ENCODE assay signal across 22 mouse cellular contexts in genomic region chr3:123754927-123755326, GRCm38 (mm10).
DNase-seq lines count a peak whose midpoint lies in the region; ATAC-seq and TF ChIP-seq lines count a peak whose summit lies in the region.
"Had no signal": no experiment of that assay in that cellular context is flagged by ENCODE, and none has a peak within 500 bp of the region (broad histone marks: within the 10 kb centered on the region; RNA-seq: fewer than 3 reads in every experiment).

No protein-coding gene starts in this region.

- H3K27me3 ChIP-seq in C2C12 (ENCODE audit: control insufficient read depth, insufficient read depth, insufficient read length), result no peaks in the 10 kb centered on the region
- H3K27me3 ChIP-seq in intestine, embryonic 15.5 days (replicated peaks), result no peaks in the 10 kb centered on the region
- H3K27me3 ChIP-seq: forebrain, embryonic 15.5 days; megakaryocyte, embryonic 14.5 days; midbrain, embryonic 15.5 days had no signal

- no peak overlapping the region for H3ac ChIP-seq in C2C12 (ENCODE audit: control insufficient read depth, insufficient read length, low read depth)

- H3K9me3 ChIP-seq in intestine, embryonic 15.5 days, result no peaks in the 10 kb centered on the region
- H3K9me3 ChIP-seq: embryonic facial prominence, embryonic 10.5 days; forebrain, embryonic 15.5 days; megakaryocyte, embryonic 14.5 days; midbrain, embryonic 15.5 days had no signal

- H3K4me3 ChIP-seq in C2C12 (ENCODE audit: insufficient read depth, poor library complexity, severe bottlenecking), result no peak overlapping the region
- no peak overlapping the region for H3K4me3 ChIP-seq in embryonic fibroblast, embryonic 13.5 days (ENCODE audit: insufficient read depth, low read length)
- H3K4me3 ChIP-seq in intestine, embryonic 15.5 days (replicated peaks), result no peak overlapping the region
- H3K4me3 ChIP-seq: embryonic facial prominence, embryonic 10.5 days; forebrain, embryonic 15.5 days; megakaryocyte, embryonic 14.5 days; midbrain, embryonic 15.5 days had no signal

- H3K4me2 ChIP-seq in intestine, embryonic 15.5 days (replicated peaks), result no peak overlapping the region
- H3K4me2 ChIP-seq: forebrain, embryonic 15.5 days; heart, embryonic 11.5 days; liver, embryonic 11.5 days; midbrain, embryonic 15.5 days had no signal

- peak overlapping the region; percentile 96 for H3K27ac ChIP-seq in embryonic fibroblast, embryonic 13.5 days (ENCODE audit: insufficient read depth, low read length)
- H3K27ac ChIP-seq in intestine, embryonic 15.5 days, result no peak overlapping the region
- H3K27ac ChIP-seq: embryonic facial prominence, embryonic 10.5 days; forebrain, embryonic 15.5 days; midbrain, embryonic 15.5 days had no signal

- ATAC-seq in intestine, embryonic 15.5 days, result no peak
- ATAC-seq: CD4-positive, CD25-positive, alpha-beta regulatory T cell, adult 4 months; midbrain, embryonic 15.5 days had no signal

- TF ChIP-seq CTCF in C2C12 (IDR thresholded peaks at IDR 0.05; ENCODE audit: control insufficient read depth, insufficient read depth, insufficient read length), result no peak
- TF ChIP-seq CTCF in embryonic fibroblast, embryonic 13.5 days (IDR thresholded peaks at IDR 0.05; ENCODE audit: borderline replicate concordance, insufficient read depth, low read length), result no peak

- WGBS in intestine, embryonic 15.5 days, result 88% methylated on average over 1 of the region's 1 CpGs

- no peaks in the 10 kb centered on the region for H3K36me3 ChIP-seq in C2C12 (ENCODE audit: control insufficient read depth, insufficient read depth)
- no peaks in the 10 kb centered on the region for H3K36me3 ChIP-seq in intestine, embryonic 15.5 days
- H3K36me3 ChIP-seq: embryonic facial prominence, embryonic 10.5 days; forebrain, embryonic 15.5 days; G1E; midbrain, embryonic 15.5 days had no signal

- H3K4me1 ChIP-seq in embryonic fibroblast, embryonic 13.5 days (ENCODE audit: control insufficient read depth, insufficient read depth, low read length), result peaks cover 13% of the 10 kb centered on the region
- no peaks in the 10 kb centered on the region for H3K4me1 ChIP-seq in intestine, embryonic 15.5 days (replicated peaks)
- H3K4me1 ChIP-seq: embryonic facial prominence, embryonic 10.5 days; megakaryocyte, embryonic 14.5 days; midbrain, embryonic 15.5 days had no signal

- H3K9ac ChIP-seq in intestine, embryonic 15.5 days, result no peak overlapping the region
- H3K9ac ChIP-seq: forebrain, embryonic 15.5 days; midbrain, embryonic 15.5 days had no signal

- no peaks in the 10 kb centered on the region for H3K79me2 ChIP-seq in C2C12 (ENCODE audit: control insufficient read depth, insufficient read depth)

- no peak for TF ChIP-seq POLR2A in embryonic fibroblast, embryonic 13.5 days (IDR thresholded peaks at IDR 0.05; ENCODE audit: low read depth, low read length)

- no peaks in the 10 kb centered on the region for H3K79me3 ChIP-seq in C2C12 (ENCODE audit: low read depth)

- peak; percentile 5 for DNase-seq in layer of hippocampus, adult 9-11 months
- no peak for DNase-seq in layer of hippocampus, postnatal 10 days (ENCODE audit: low spot score in 2 of 2)
- DNase-seq in 3134 (ENCODE audit: extremely low read depth, insufficient read length, low spot score), result peak; percentile 66
- no peak for DNase-seq in adrenal gland, postnatal 36 days
- DNase-seq: cerebellum, adult 8-10 months; heart, postnatal 10 days; kidney, adult 2 months; kidney, postnatal 10 days; lung, adult 2 months; thymus, adult 18-20 months; thymus, postnatal 4 days had no signal

TF ChIP-seq in C2C12, 6 proteins besides CTCF, POLR2A, EP300 and RAD21:
- TF ChIP-seq FOSL1 (IDR thresholded peaks at IDR 0.05; ENCODE audit: insufficient read depth, low read length, poor library complexity, severe bottlenecking) (peak; percentile 94), MYOD1 (IDR thresholded peaks at IDR 0.05; ENCODE audit: control insufficient read depth, insufficient read length, low read depth) (no peak), CEBPB (IDR thresholded peaks at IDR 0.05; ENCODE audit: low read depth) (no peak), MAX (IDR thresholded peaks at IDR 0.05) (no peak)
TF ChIP-seq in C2C12: peak in this region for 1.

Comparison
In these comparisons a context has a peak if more than half of its experiments do, and no peak if none do; other contexts are left out.
1. DNase-seq: peak in layer of hippocampus, adult 9-11 months (single experiment) and 3134 (single experiment); none in layer of hippocampus, postnatal 10 days (0 of 2) and adrenal gland, postnatal 36 days (0 of 2).